Mouse (Mus musculus) heart, adult 2 months (tissue): ENCODE results near the gene Ccdc189. TPM values are rescaled to one million over a fixed set of nuclear protein-coding genes. Genes with fewer than 3 reads are reported as not detected.

Source experiments
- DNase-seq, 2 experiments: peaks; one replicate each; pipeline ENCODE4 v3.0.0; 2021
- H3K27ac ChIP-seq: fragments of 200-600 bp; 2 replicates; pipeline ENCODE4 v1.8.1; 2022
- H3K27me3 ChIP-seq: fragments of 200-500 bp; 2 replicates; pipeline ENCODE4 v1.6.1; 2012; ENCODE audit warnings: mild to moderate bottlenecking, low read length, inconsistent platforms, mixed read lengths; ENCODE audit not compliant: control insufficient read depth, insufficient read depth
- H3K36me3 ChIP-seq: fragments of 200-500 bp; 2 replicates; pipeline ENCODE4 v1.6.1; 2012; ENCODE audit warnings: low read length, inconsistent platforms; ENCODE audit not compliant: control insufficient read depth, insufficient read depth
- H3K4me1 ChIP-seq: fragments of 200-500 bp; 2 replicates; pipeline ENCODE4 v1.6.1; 2011; ENCODE audit warnings: low read length; ENCODE audit not compliant: control insufficient read depth, insufficient read depth
- H3K4me3 ChIP-seq: fragments of 200-600 bp; 2 replicates; pipeline ENCODE4 v1.8.1; 2022
- H3K79me2 ChIP-seq: fragments of 200-500 bp; replicated peaks from 2 replicates; pipeline ENCODE4 v1.6.1; 2012; ENCODE audit warnings: mild to moderate bottlenecking, inconsistent platforms, low read length, moderate library complexity, mixed read lengths; ENCODE audit not compliant: control insufficient read depth, insufficient read depth
- H3K9ac ChIP-seq: fragments of 200-500 bp; 2 replicates; pipeline ENCODE4 v1.6.1; 2012; ENCODE audit warnings: low read depth, mild to moderate bottlenecking, control low read depth, inconsistent platforms, low read length, mixed read lengths
- CTCF ChIP-seq: fragments of 200-600 bp; IDR thresholded peaks from 2 replicates; pipeline ENCODE4 v1.8.1; 2022; ENCODE audit warnings: antibody characterized with exemption, mild to moderate bottlenecking, moderate library complexity
- EP300 ChIP-seq: fragments of 200-500 bp; IDR thresholded peaks from 2 replicates; pipeline ENCODE4 v1.6.1; 2011; ENCODE audit warnings: low read depth, low read length, control low read depth; ENCODE audit not compliant: insufficient read depth
- POLR2A ChIP-seq: fragments of 200-500 bp; IDR thresholded peaks from 2 replicates; pipeline ENCODE4 v1.6.1; 2011; ENCODE audit warnings: mild to moderate bottlenecking, low read depth, low read length, control low read depth; ENCODE audit not compliant: insufficient read depth
- WGBS: fragments of 180-500 bp; shearing (Covaris S2); methylation state at CpG from one replicate; pipeline ENCODE4 v1.1.7; 2018; 5-methylcytosine and 5-hydroxymethylcytosine counted together
- intact Hi-C: fragments of 180-260 bp; cut with DNase I; formaldehyde crosslinking; loops from one replicate; pipeline ENCODE4 v1.15.1; 2025
- polyA plus RNA-seq: library from polyadenylated mRNA; depleted of rRNA; stranded (reverse); fragments of >200 nt; gene quantifications from 2 replicates; pipeline ENCODE4 v1.2.3, GENCODE M21; 2012
- total RNA-seq, 2 experiments: library from RNA; stranded (reverse); gene quantifications; 2 replicates each; pipeline ENCODE4 v1.2.3; 2021

Gene Ccdc189
- total and polyA plus RNA-seq, 3 experiments: 10.4 to 11.7 (median 10.6) TPM

DNA sequence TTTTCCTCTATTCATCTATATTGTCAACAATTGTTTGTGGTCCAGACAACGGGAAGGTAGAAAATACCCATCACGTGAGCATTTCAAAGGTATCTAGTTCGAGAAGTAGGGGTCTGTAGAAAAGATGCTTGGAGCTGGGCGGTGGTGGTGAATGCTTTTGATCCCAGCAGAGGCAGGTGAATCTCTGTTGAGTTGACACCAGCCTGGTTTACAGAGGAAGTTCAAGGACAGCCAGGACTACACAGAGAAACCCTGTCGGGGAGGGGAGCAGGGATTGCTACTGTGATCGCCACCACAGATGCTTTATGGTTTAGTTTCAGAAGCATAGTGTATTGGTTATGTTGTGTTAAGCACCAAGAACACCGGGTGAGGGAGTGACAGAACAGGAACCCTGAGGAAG is 14.3 kb downstream of the Ccdc189 start:
- no peaks in the 10 kb centered on the region for H3K36me3 ChIP-seq
- intact Hi-C loops: no loop called here
- peak overlapping the region; percentile 80 for H3K27ac ChIP-seq
- H3K79me2 ChIP-seq: no peaks in the 10 kb centered on the region
- DNase-seq: no peak
- no peak overlapping the region for H3K9ac ChIP-seq
- peaks cover 6% of the 10 kb centered on the region for H3K4me1 ChIP-seq
- TF ChIP-seq EP300 (no peak), POLR2A (no peak), CTCF (no peak)
- no peaks in the 10 kb centered on the region for H3K27me3 ChIP-seq
- 16% methylated on average over 7 of the region's 7 CpGs for WGBS
- H3K4me3 ChIP-seq: peak overlapping the region; percentile 59

- Histone ChIP-seq H3K27ac (peak overlapping the region; percentile 80), H3K4me3 (peak overlapping the region; percentile 59), H3K9ac (peak overlapping the region; percentile 88), H3K79me2 (no peaks in the 10 kb centered on the region), H3K27me3 (no peaks in the 10 kb centered on the region), H3K36me3 (no peaks in the 10 kb centered on the region), H3K4me1 (peaks cover 6% of the 10 kb centered on the region)
- peak in 1 of 2 experiments; percentile 25 for DNase-seq
- no peak for TF ChIP-seq CTCF
- TF ChIP-seq POLR2A: no peak
- no peak for TF ChIP-seq EP300
- intact Hi-C loops: loop anchor here (2.0 kb wide), 1 partner anchor 15 kb away; the partner anchor contains the start of genes Ccdc189 and Rnf40
- 1% methylated on average over 27 of the region's 28 CpGs for WGBS
These were observed 14.8 kb downstream of the Ccdc189 start for GRCm38 (mm10) chr7:127573503-127574008.

DNA sequence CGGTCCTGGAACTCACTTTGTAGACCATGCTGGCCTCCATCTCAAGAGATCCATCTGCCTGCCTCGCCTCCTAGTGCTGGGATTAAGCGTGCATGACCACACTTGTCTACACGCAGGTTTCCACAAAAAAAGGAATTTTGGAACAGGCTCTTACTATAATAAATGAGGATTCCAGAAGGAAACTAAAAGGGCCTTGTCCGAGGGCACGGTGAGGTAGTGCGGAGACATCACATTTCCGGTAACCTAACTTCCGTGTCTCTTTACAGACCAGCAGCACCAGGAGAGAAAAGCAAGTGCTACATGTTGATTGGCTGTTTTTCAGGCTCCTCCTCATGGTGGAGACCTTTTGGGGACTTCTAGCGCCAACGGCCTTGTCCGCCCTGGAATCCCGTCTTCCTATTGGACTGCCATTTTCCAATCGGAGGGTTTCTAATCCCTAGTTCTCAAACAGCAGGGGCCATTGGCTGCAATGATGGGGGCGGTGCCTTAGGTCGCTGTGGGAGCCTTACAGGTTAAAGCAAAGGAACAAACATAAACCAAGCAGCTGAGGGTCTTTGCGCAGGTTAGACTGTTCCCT is 15.4 kb downstream of the Ccdc189 start, which contains the start of gene Phkg2:
TSS of gene Phkg2 (plus strand) at position 446 of the 577 bp plus-strand sequence.
- intact Hi-C loops: loop anchor here (2.0 kb wide), 1 partner anchor 16 kb away; the partner anchor contains the start of genes Ccdc189 and Rnf40
- peaks cover 6% of the 10 kb centered on the region for H3K4me1 ChIP-seq
- H3K4me3 ChIP-seq: peak within 1 kb of the TSS; percentile 59
- peak within 1 kb of the TSS; percentile 88 for H3K9ac ChIP-seq
- H3K79me2 ChIP-seq: no peaks in the 10 kb centered on the region
- WGBS: under 1% methylated on average over 17 of the region's 17 CpGs
- H3K27ac ChIP-seq: peak within 1 kb of the TSS; percentile 80
- H3K27me3 ChIP-seq: no peaks in the 10 kb centered on the region
- DNase-seq: peak; percentile 84 to 94
- no peaks in the 10 kb centered on the region for H3K36me3 ChIP-seq
- TF ChIP-seq CTCF: peak; percentile 7; the same call in 1 of the 2 replicates
- peak; percentile 92 for TF ChIP-seq POLR2A
- 0 out of 2 replicates have a peak, but pooled peaks have one; percentile 30 for TF ChIP-seq EP300

DNA sequence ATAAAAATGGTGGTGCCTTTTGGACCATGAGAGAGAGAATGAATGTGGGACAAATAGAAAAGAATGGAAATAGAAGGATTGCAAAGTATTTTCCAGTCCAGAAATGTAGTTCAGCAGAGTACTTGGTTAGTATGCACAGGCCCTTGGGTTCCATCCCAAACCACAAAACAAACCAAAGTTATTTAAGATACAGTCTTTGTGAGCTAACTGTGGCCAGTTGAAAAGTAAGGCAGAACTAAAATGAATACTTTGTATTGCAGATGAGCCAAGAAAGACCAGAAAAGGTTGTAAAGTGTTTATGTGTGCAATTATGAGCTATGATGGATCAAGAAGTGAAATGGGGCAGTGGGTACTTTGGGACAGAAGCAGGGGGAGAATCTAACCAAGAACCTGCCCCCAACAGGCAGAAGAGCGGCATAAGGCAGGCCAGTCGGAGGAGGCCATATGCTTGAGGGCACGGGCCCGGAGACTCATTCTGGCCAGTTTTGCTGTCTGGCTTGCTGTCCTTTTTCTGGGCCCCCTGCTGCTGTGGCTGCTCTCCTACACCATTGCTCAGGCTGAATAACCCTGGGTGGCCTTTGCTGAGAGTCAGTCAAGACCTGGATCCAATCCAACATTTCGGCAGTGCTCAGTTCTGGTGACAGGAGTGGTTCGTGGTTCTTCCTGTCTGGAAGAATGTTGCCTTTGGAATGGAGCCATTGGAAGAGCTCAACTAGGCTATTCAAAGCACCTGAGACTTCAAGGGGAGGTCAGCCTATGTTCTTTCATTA is 23.8 kb downstream of the Ccdc189 start:
- Histone ChIP-seq H3K79me2 (no peaks in the 10 kb centered on the region), H3K27ac (no peak overlapping the region; the same call in 1 of the 2 replicates), H3K4me3 (no peak overlapping the region), H3K4me1 (peaks cover 2% of the 10 kb centered on the region), H3K36me3 (peaks cover 2% of the 10 kb centered on the region; the same call in 1 of the 2 replicates), H3K9ac (no peak overlapping the region), H3K27me3 (no peaks in the 10 kb centered on the region)
- intact Hi-C loops: no loop called here
- DNase-seq: peak in 1 of 2 experiments; percentile 49
- TF ChIP-seq POLR2A (no peak), EP300 (no peak), CTCF (peak; percentile 42)
- WGBS: 20% methylated on average over 6 of the region's 6 CpGs

DNA sequence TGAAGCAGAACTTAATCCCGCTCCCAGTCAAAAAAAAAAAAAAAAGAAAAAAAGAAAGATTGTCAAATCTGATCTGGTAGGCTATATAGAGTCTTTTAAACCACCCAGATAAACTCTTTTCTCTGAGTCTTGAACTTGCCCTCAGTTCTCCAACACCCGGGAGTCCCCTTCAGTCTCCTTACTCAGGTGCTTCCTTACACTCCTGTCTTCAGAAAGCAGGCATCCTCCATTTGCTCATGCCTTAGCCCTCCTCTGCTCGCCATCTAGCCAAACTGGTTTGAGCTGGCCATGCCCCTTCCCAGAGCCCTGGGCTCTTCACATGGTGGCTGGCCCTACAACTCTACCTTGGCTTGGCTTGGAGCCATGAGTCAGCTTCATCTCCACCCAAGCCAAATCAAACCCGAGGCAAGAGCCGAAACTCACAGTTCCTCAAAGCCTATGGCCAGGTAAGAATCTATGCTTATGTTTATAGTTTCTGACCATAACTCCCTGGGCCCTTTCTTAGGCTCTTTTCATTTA is 27.0 kb downstream of the Ccdc189 start, which contains the start of gene Tmem265:
TSS of gene Tmem265 (plus strand) at position 51 of the 519 bp plus-strand sequence.
- WGBS: 92% methylated on average over 5 of the region's 5 CpGs
- H3K27ac ChIP-seq: no peak within 1 kb of the TSS
- no peak within 1 kb of the TSS for H3K9ac ChIP-seq
- TF ChIP-seq CTCF: no peak
- no peak for TF ChIP-seq EP300
- no peak for TF ChIP-seq POLR2A
- H3K36me3 ChIP-seq: peaks cover 2% of the 10 kb centered on the region; the same call in 1 of the 2 replicates
- no peaks in the 10 kb centered on the region for H3K27me3 ChIP-seq
- peaks cover 2% of the 10 kb centered on the region for H3K4me1 ChIP-seq
- DNase-seq: no peak
- no peak within 1 kb of the TSS for H3K4me3 ChIP-seq
- intact Hi-C loops: no loop called here
- no peaks in the 10 kb centered on the region for H3K79me2 ChIP-seq
